Mouse (Mus musculus): ENCODE results near the gene Clp1. TPM values are rescaled to one million over a fixed set of nuclear protein-coding genes. Genes with fewer than 3 reads are reported as not detected.

The Clp1 gene
- polyA plus RNA-seq, 1 experiment from 2014 or later = 28.3 TPM

GRCm38 (mm10) chr2:84761840-84762239 lies 34.7 kb upstream of the Clp1 start:
- no peak for ATAC-seq (ENCODE audit: low read depth)
- no peaks in the 10 kb centered on the region for H3K4me1 ChIP-seq (replicated peaks; ENCODE audit: control insufficient read depth, insufficient read depth, low read length)
- no peak overlapping the region for H3K27ac ChIP-seq (ENCODE audit: low read length)
- H3K36me3 ChIP-seq (ENCODE audit: control insufficient read depth, insufficient read depth, low read length) = no peaks in the 10 kb centered on the region
- H3K4me3 ChIP-seq (ENCODE audit: low read length) = no peak overlapping the region
- H3K27me3 ChIP-seq (ENCODE audit: control insufficient read depth, insufficient read depth, low read depth, low read length) = no peaks in the 10 kb centered on the region
- H3K4me2 ChIP-seq (ENCODE audit: low read depth, low read length) = no peak overlapping the region
- H3K9me3 ChIP-seq (ENCODE audit: control insufficient read depth, low read length) = no peaks in the 10 kb centered on the region
- no peak overlapping the region for H3K9ac ChIP-seq (ENCODE audit: low read length)
- WGBS = 77% methylated on average over 1 of the region's 1 CpGs

- Histone ChIP-seq H3K9me3 (ENCODE audit: control insufficient read depth, low read length) (no peaks in the 10 kb centered on the region), H3K4me2 (ENCODE audit: low read depth, low read length) (no peak overlapping the region), H3K27me3 (ENCODE audit: control insufficient read depth, insufficient read depth, low read depth, low read length) (no peaks in the 10 kb centered on the region), H3K27ac (ENCODE audit: low read length) (no peak overlapping the region), H3K4me1 (replicated peaks; ENCODE audit: control insufficient read depth, insufficient read depth, low read length) (no peaks in the 10 kb centered on the region), H3K9ac (ENCODE audit: low read length) (no peak overlapping the region), H3K36me3 (ENCODE audit: control insufficient read depth, insufficient read depth, low read length) (no peaks in the 10 kb centered on the region), H3K4me3 (ENCODE audit: low read length) (no peak overlapping the region)
- ATAC-seq (ENCODE audit: low read depth) = no peak
- 63% methylated on average over 3 of the region's 3 CpGs for WGBS
These were observed 34.2 kb upstream of the Clp1 start for GRCm38 (mm10) chr2:84761309-84761708.

- WGBS = 66% methylated on average over 8 of the region's 8 CpGs
These were observed 33.6 kb upstream of the Clp1 start for GRCm38 (mm10) chr2:84760777-84761176.

GRCm38 (mm10) chr2:84758542-84759127 lies 31.5 kb upstream of the Clp1 start:
- WGBS = 0% methylated on average over 2 of the region's 2 CpGs
- Histone ChIP-seq H3K36me3 (ENCODE audit: control insufficient read depth, insufficient read depth, low read length) (no peaks in the 10 kb centered on the region), H3K4me3 (ENCODE audit: low read length) (no peak overlapping the region), H3K4me1 (replicated peaks; ENCODE audit: control insufficient read depth, insufficient read depth, low read length) (no peaks in the 10 kb centered on the region), H3K4me2 (ENCODE audit: low read depth, low read length) (no peak overlapping the region), H3K27ac (ENCODE audit: low read length) (no peak overlapping the region), H3K9ac (ENCODE audit: low read length) (no peak overlapping the region), H3K9me3 (ENCODE audit: control insufficient read depth, low read length) (no peaks in the 10 kb centered on the region), H3K27me3 (ENCODE audit: control insufficient read depth, insufficient read depth, low read depth, low read length) (no peaks in the 10 kb centered on the region)
- peak; percentile 64; the same call in 1 of the 2 replicates for ATAC-seq (ENCODE audit: low read depth)

More at GRCm38 (mm10) chr2:84760777-84761176, 33.6 kb upstream of the Clp1 start:
- Histone ChIP-seq H3K4me3 (ENCODE audit: low read length) (no peak overlapping the region), H3K9ac (ENCODE audit: low read length) (no peak overlapping the region), H3K4me2 (ENCODE audit: low read depth, low read length) (no peak overlapping the region), H3K27ac (ENCODE audit: low read length) (no peak overlapping the region), H3K4me1 (replicated peaks; ENCODE audit: control insufficient read depth, insufficient read depth, low read length) (no peaks in the 10 kb centered on the region), H3K27me3 (ENCODE audit: control insufficient read depth, insufficient read depth, low read depth, low read length) (no peaks in the 10 kb centered on the region), H3K36me3 (ENCODE audit: control insufficient read depth, insufficient read depth, low read length) (no peaks in the 10 kb centered on the region), H3K9me3 (ENCODE audit: control insufficient read depth, low read length) (no peaks in the 10 kb centered on the region)
- no peak for ATAC-seq (ENCODE audit: low read depth)

GRCm38 (mm10) chr2:84757026-84757682 lies 30.0 kb upstream of the Clp1 start:
- no peaks in the 10 kb centered on the region for H3K27me3 ChIP-seq (ENCODE audit: control insufficient read depth, insufficient read depth, low read depth, low read length)
- H3K9me3 ChIP-seq (ENCODE audit: control insufficient read depth, low read length) = no peaks in the 10 kb centered on the region
- H3K4me3 ChIP-seq (ENCODE audit: low read length) = no peak overlapping the region
- no peak overlapping the region for H3K27ac ChIP-seq (ENCODE audit: low read length)
- H3K36me3 ChIP-seq (ENCODE audit: control insufficient read depth, insufficient read depth, low read length) = no peaks in the 10 kb centered on the region
- H3K9ac ChIP-seq (ENCODE audit: low read length) = no peak overlapping the region
- no peak for ATAC-seq (ENCODE audit: low read depth)
- H3K4me2 ChIP-seq (ENCODE audit: low read depth, low read length) = no peak overlapping the region
- 58% methylated on average over 7 of the region's 7 CpGs for WGBS
- H3K4me1 ChIP-seq (replicated peaks; ENCODE audit: control insufficient read depth, insufficient read depth, low read length) = no peaks in the 10 kb centered on the region

- no peaks in the 10 kb centered on the region for H3K27me3 ChIP-seq (ENCODE audit: control insufficient read depth, insufficient read depth, low read depth, low read length)
- no peak for ATAC-seq (ENCODE audit: low read depth)
- WGBS = 69% methylated on average over 5 of the region's 5 CpGs
These were observed 29.1 kb upstream of the Clp1 start for GRCm38 (mm10) chr2:84756245-84756644.

GRCm38 (mm10) chr2:84750115-84750514 lies 23.0 kb upstream of the Clp1 start:
- Histone ChIP-seq H3K4me2 (ENCODE audit: low read depth, low read length) (no peak overlapping the region), H3K36me3 (ENCODE audit: control insufficient read depth, insufficient read depth, low read length) (no peaks in the 10 kb centered on the region), H3K4me3 (ENCODE audit: low read length) (no peak overlapping the region), H3K9ac (ENCODE audit: low read length) (no peak overlapping the region), H3K4me1 (replicated peaks; ENCODE audit: control insufficient read depth, insufficient read depth, low read length) (no peaks in the 10 kb centered on the region), H3K9me3 (ENCODE audit: control insufficient read depth, low read length) (no peaks in the 10 kb centered on the region), H3K27me3 (ENCODE audit: control insufficient read depth, insufficient read depth, low read depth, low read length) (no peaks in the 10 kb centered on the region), H3K27ac (ENCODE audit: low read length) (peak overlapping the region; percentile 47; the same call in 1 of the 2 replicates)
- 47% methylated on average over 6 of the region's 6 CpGs for WGBS
- peak; percentile 87 for ATAC-seq (ENCODE audit: low read depth)

More at GRCm38 (mm10) chr2:84756245-84756644, 29.1 kb upstream of the Clp1 start:
- Histone ChIP-seq H3K4me3 (ENCODE audit: low read length) (no peak overlapping the region), H3K9ac (ENCODE audit: low read length) (no peak overlapping the region), H3K4me1 (replicated peaks; ENCODE audit: control insufficient read depth, insufficient read depth, low read length) (no peaks in the 10 kb centered on the region), H3K9me3 (ENCODE audit: control insufficient read depth, low read length) (no peaks in the 10 kb centered on the region), H3K27ac (ENCODE audit: low read length) (no peak overlapping the region), H3K36me3 (ENCODE audit: control insufficient read depth, insufficient read depth, low read length) (no peaks in the 10 kb centered on the region), H3K4me2 (ENCODE audit: low read depth, low read length) (no peak overlapping the region)

GRCm38 (mm10) chr2:84744126-84744525 lies 17.0 kb upstream of the Clp1 start:
- 1% methylated on average over 10 of the region's 10 CpGs for WGBS
- ATAC-seq (ENCODE audit: low read depth) = peak; percentile 51
- H3K36me3 ChIP-seq (ENCODE audit: control insufficient read depth, insufficient read depth, low read length) = no peaks in the 10 kb centered on the region
- peak overlapping the region; percentile 70 for H3K9ac ChIP-seq (ENCODE audit: low read length)
- H3K9me3 ChIP-seq (ENCODE audit: control insufficient read depth, low read length) = no peaks in the 10 kb centered on the region
- peak overlapping the region; percentile 78 for H3K4me3 ChIP-seq (ENCODE audit: low read length)
- no peaks in the 10 kb centered on the region for H3K27me3 ChIP-seq (ENCODE audit: control insufficient read depth, insufficient read depth, low read depth, low read length)
- peaks cover 30% of the 10 kb centered on the region for H3K4me1 ChIP-seq (replicated peaks; ENCODE audit: control insufficient read depth, insufficient read depth, low read length)
- H3K27ac ChIP-seq (ENCODE audit: low read length) = peak overlapping the region; percentile 99
- peak overlapping the region; percentile 85 for H3K4me2 ChIP-seq (ENCODE audit: low read depth, low read length)

- Histone ChIP-seq H3K36me3 (ENCODE audit: control insufficient read depth, insufficient read depth, low read length) (no peaks in the 10 kb centered on the region), H3K27me3 (ENCODE audit: control insufficient read depth, insufficient read depth, low read depth, low read length) (no peaks in the 10 kb centered on the region), H3K9me3 (ENCODE audit: control insufficient read depth, low read length) (no peaks in the 10 kb centered on the region), H3K27ac (ENCODE audit: low read length) (peak within 1 kb of the TSS; percentile 99), H3K4me1 (replicated peaks; ENCODE audit: control insufficient read depth, insufficient read depth, low read length) (peaks cover 35% of the 10 kb centered on the region), H3K9ac (ENCODE audit: low read length) (peak within 1 kb of the TSS; percentile 98), H3K4me3 (ENCODE audit: low read length) (peak within 1 kb of the TSS; percentile 78), H3K4me2 (ENCODE audit: low read depth, low read length) (peak within 1 kb of the TSS; percentile 85)
- ATAC-seq (ENCODE audit: low read depth) = peak; percentile 94
- WGBS = 1% methylated on average over 25 of the region's 25 CpGs
These were observed 16.4 kb upstream of the Clp1 start, which contains the start of gene Gm19426 for GRCm38 (mm10) chr2:84743561-84743960. Gene Gm19426 (minus strand): TSS chr2:84743655.

All from lung, embryonic 16.5 days (tissue).